Mouse (Mus musculus): ENCODE data around the gene Cmss1.
A peak's percentile ranks its signal among the peaks of the same experiment; 100 is the strongest.

Gene Cmss1

GRCm38 (mm10) chr16:57513562-57513961 lies 93.1 kb downstream of the Cmss1 start:
- DNase-seq = no peak

- DNase-seq = no peak
These were observed 97.6 kb downstream of the Cmss1 start for GRCm38 (mm10) chr16:57509099-57509498.

- no peak for DNase-seq
These were observed 98.3 kb downstream of the Cmss1 start for GRCm38 (mm10) chr16:57508351-57508750.

GRCm38 (mm10) chr16:57506133-57506532 lies 100.5 kb downstream of the Cmss1 start:
- no peak for DNase-seq

GRCm38 (mm10) chr16:57504728-57505127 lies 101.9 kb downstream of the Cmss1 start:
- DNase-seq = no peak

- DNase-seq = no peak
These were observed 103.9 kb downstream of the Cmss1 start for GRCm38 (mm10) chr16:57502761-57503160.

- no peak for DNase-seq
These were observed 104.4 kb downstream of the Cmss1 start for GRCm38 (mm10) chr16:57502230-57502629.

- no peak for DNase-seq
These were observed 105.8 kb downstream of the Cmss1 start for GRCm38 (mm10) chr16:57500851-57501250.

- DNase-seq = peak; percentile 13 to 19
These were observed 110.1 kb downstream of the Cmss1 start for GRCm38 (mm10) chr16:57496437-57497173.

GRCm38 (mm10) chr16:57495476-57496203 lies 111.0 kb downstream of the Cmss1 start:
- no peak for DNase-seq

GRCm38 (mm10) chr16:57491853-57492252 lies 114.8 kb downstream of the Cmss1 start:
- DNase-seq = no peak

GRCm38 (mm10) chr16:57490691-57491090 lies 116.0 kb downstream of the Cmss1 start:
- DNase-seq = no peak

- DNase-seq = no peak
These were observed 118.0 kb downstream of the Cmss1 start for GRCm38 (mm10) chr16:57488661-57489060.

- DNase-seq = no peak
These were observed 120.4 kb downstream of the Cmss1 start for GRCm38 (mm10) chr16:57486266-57486665.

- DNase-seq = no peak
These were observed 121.4 kb downstream of the Cmss1 start for GRCm38 (mm10) chr16:57485265-57485664.

- DNase-seq = no peak
These were observed 122.4 kb downstream of the Cmss1 start for GRCm38 (mm10) chr16:57484043-57484795.

GRCm38 (mm10) chr16:57483503-57483902 lies 123.2 kb downstream of the Cmss1 start:
- DNase-seq = no peak

- DNase-seq = no peak
These were observed 123.8 kb downstream of the Cmss1 start for GRCm38 (mm10) chr16:57482911-57483310.

GRCm38 (mm10) chr16:57482264-57482663 lies 124.4 kb downstream of the Cmss1 start:
- DNase-seq = no peak

GRCm38 (mm10) chr16:57479776-57480175 lies 126.9 kb downstream of the Cmss1 start:
- DNase-seq = peak in 1 of 2 experiments; percentile 34

- no peak for DNase-seq
These were observed 128.2 kb downstream of the Cmss1 start for GRCm38 (mm10) chr16:57478451-57478850.

GRCm38 (mm10) chr16:57473415-57474085 lies 133.1 kb downstream of the Cmss1 start:
- no peak for DNase-seq

GRCm38 (mm10) chr16:57471071-57471470 lies 135.6 kb downstream of the Cmss1 start:
- DNase-seq = no peak

Data from cerebellum, postnatal 10 days (tissue).